Mouse (Mus musculus) spleen, adult 12 weeks (tissue): Measurements from ENCODE around the gene Hivep3.

ENCODE experiments used
- DNase-seq: peaks from one replicate; pipeline ENCODE4 v3.0.0; 2022; ENCODE audit warnings: low spot score

The Hivep3 gene

GRCm38 (mm10) chr4:119761459-119762121, 28.0 kb downstream of the Hivep3 start:
- no peak for DNase-seq

- no peak for DNase-seq
Observed at GRCm38 (mm10) chr4:119762171-119762570, 28.6 kb downstream of the Hivep3 start.

- DNase-seq: no peak
Observed at GRCm38 (mm10) chr4:119768046-119768445, 34.5 kb downstream of the Hivep3 start.

- no peak for DNase-seq
Observed at GRCm38 (mm10) chr4:119775913-119776312, 42.3 kb downstream of the Hivep3 start.

- DNase-seq: no peak
Observed at GRCm38 (mm10) chr4:119777146-119777545, 43.6 kb downstream of the Hivep3 start.

GRCm38 (mm10) chr4:119779561-119780400, 46.2 kb downstream of the Hivep3 start:
- DNase-seq: no peak

GRCm38 (mm10) chr4:119780881-119781280, 47.3 kb downstream of the Hivep3 start:
- DNase-seq: no peak

GRCm38 (mm10) chr4:119784959-119785358, 51.4 kb downstream of the Hivep3 start:
- DNase-seq: no peak

- no peak for DNase-seq
Observed at GRCm38 (mm10) chr4:119786307-119786706, 52.7 kb downstream of the Hivep3 start.

- no peak for DNase-seq
Observed at GRCm38 (mm10) chr4:119786721-119787120, 53.1 kb downstream of the Hivep3 start.

GRCm38 (mm10) chr4:119788746-119789145, 55.2 kb downstream of the Hivep3 start:
- DNase-seq: no peak

- DNase-seq: no peak
Observed at GRCm38 (mm10) chr4:119789495-119790148, 56.0 kb downstream of the Hivep3 start.

- DNase-seq: no peak
Observed at GRCm38 (mm10) chr4:119798891-119799290, 65.3 kb downstream of the Hivep3 start.

GRCm38 (mm10) chr4:119806556-119806955, 73.0 kb downstream of the Hivep3 start:
- no peak for DNase-seq

GRCm38 (mm10) chr4:119807359-119807758, 73.8 kb downstream of the Hivep3 start:
- no peak for DNase-seq

- DNase-seq: no peak
Observed at GRCm38 (mm10) chr4:119809245-119809644, 75.7 kb downstream of the Hivep3 start.

- no peak for DNase-seq
Observed at GRCm38 (mm10) chr4:119812775-119813174, 79.2 kb downstream of the Hivep3 start.

- no peak for DNase-seq
Observed at GRCm38 (mm10) chr4:119813500-119814184, 80.1 kb downstream of the Hivep3 start.

GRCm38 (mm10) chr4:119814185-119815132, 80.9 kb downstream of the Hivep3 start:
- DNase-seq: no peak

GRCm38 (mm10) chr4:119815133-119815792, 81.7 kb downstream of the Hivep3 start:
- DNase-seq: no peak

- DNase-seq: no peak
Observed at GRCm38 (mm10) chr4:119815793-119816161, 82.2 kb downstream of the Hivep3 start.
